Mouse (Mus musculus) spleen, adult 2 months (tissue): ENCODE measurements around the gene Tbc1d1. TPM values are rescaled to one million over a fixed set of nuclear protein-coding genes. Genes with fewer than 3 reads are reported as not detected.
"Not testable (repeated sequence)": the region's sequence is repeated elsewhere in the genome, so short reads cannot be mapped to it uniquely, and the experiment has no call there.

Source experiments
- DNase-seq, 2 experiments: peaks; one replicate each; pipeline versions ENCODE4 v3.0.0 to v3.0.0-alpha.2; 2012 to 2021; ENCODE audit warnings: low spot score in 2 of 2, low read depth in 1 of 2
- H3K27ac ChIP-seq: fragments of 200-500 bp; 2 replicates; pipeline ENCODE4 v1.5.1; 2012; ENCODE audit warnings: low read length, inconsistent platforms; ENCODE audit not compliant: insufficient read depth
- H3K27me3 ChIP-seq: fragments of 200-500 bp; 2 replicates; pipeline ENCODE4 v1.6.1; 2012; ENCODE audit warnings: mild to moderate bottlenecking, moderate library complexity, low read length, inconsistent platforms; ENCODE audit not compliant: control insufficient read depth, insufficient read depth
- H3K36me3 ChIP-seq: fragments of 200-500 bp; 2 replicates; pipeline ENCODE4 v1.6.1; 2012; ENCODE audit warnings: mild to moderate bottlenecking, low read length, inconsistent platforms; ENCODE audit not compliant: control insufficient read depth, insufficient read depth
- H3K4me1 ChIP-seq: fragments of 200-500 bp; 2 replicates; pipeline ENCODE4 v1.6.1; 2011; ENCODE audit warnings: inconsistent platforms; ENCODE audit not compliant: control insufficient read depth, insufficient read depth, insufficient read length
- H3K4me3 ChIP-seq: fragments of 200-500 bp; 2 replicates; pipeline ENCODE4 v1.5.1; 2011; ENCODE audit warnings: mild to moderate bottlenecking, inconsistent platforms; ENCODE audit not compliant: insufficient read depth, insufficient read length; ENCODE audit errors: extremely low read depth
- CTCF ChIP-seq: fragments of 200-500 bp; IDR thresholded peaks from 2 replicates; pipeline ENCODE4 v1.5.1; 2011; ENCODE audit warnings: mild to moderate bottlenecking, inconsistent platforms; ENCODE audit not compliant: insufficient read depth, insufficient read length, insufficient replicate concordance; ENCODE audit errors: extremely low read depth
- POLR2A ChIP-seq: fragments of 200-500 bp; IDR thresholded peaks from 2 replicates; pipeline ENCODE4 v1.6.1; 2011; ENCODE audit warnings: low read depth, low read length, inconsistent platforms
- WGBS: fragments of 180-500 bp; shearing (Covaris S2); methylation state at CpG from one replicate; pipeline ENCODE4 v1.1.7; 2018; 5-methylcytosine and 5-hydroxymethylcytosine counted together
- polyA plus RNA-seq: library from polyadenylated mRNA; depleted of rRNA; stranded (reverse); fragments of >200 nt; gene quantifications from 2 replicates; pipeline ENCODE4 v1.2.3, GENCODE M21; 2012

Tbc1d1 gene
- polyA plus RNA-seq, 1 experiment = 16.8 TPM

DNA sequence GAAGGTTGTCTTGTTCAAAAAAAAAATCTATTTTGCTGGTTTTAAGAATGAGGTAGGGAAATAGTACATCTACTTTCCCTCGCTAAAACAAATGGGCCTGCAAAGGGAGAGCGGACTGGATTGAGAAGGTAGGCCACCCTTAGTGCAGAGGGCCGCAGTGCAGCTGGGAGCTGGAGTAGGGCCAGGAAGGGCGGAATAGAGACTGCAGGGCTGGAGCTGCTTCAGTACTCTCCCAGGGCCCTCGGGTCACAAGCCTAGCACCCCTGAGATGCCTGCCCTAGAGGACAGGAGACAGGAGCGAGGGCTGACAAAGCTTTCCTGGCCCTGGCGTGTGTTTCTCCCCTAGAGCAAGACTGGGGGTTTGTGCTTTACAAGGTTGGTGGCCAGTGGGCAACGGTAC lies 192.7 kb downstream of the Tbc1d1 start:
- H3K4me3 ChIP-seq = no peak overlapping the region
- H3K4me1 ChIP-seq = peaks cover 10% of the 10 kb centered on the region; the same call in 1 of the 2 replicates
- WGBS = 93% methylated on average over 8 of the region's 8 CpGs
- DNase-seq = no peak
- no peak overlapping the region for H3K27ac ChIP-seq
- H3K36me3 ChIP-seq = peaks cover 24% of the 10 kb centered on the region
- H3K27me3 ChIP-seq = no peaks in the 10 kb centered on the region
- TF ChIP-seq CTCF (no peak), POLR2A (no peak)

DNA sequence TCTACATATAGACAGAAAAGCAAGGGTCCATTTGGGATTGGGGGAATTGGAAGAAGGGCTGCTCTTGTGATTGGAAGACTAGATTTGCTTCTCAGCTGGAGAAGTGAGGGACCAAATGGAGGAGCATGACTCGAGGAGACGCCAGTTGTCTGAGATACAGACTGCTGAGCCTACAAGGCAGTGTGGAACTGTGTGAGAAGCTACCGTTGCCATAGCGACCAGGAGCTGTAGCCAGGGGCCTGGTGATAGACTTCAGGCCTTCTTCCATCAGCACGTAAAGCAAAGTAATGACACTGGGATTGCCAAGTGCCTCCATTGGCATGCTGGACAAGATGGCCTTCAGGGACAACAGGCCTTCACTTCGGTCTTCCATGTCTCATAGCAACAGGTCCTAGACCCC lies 195.9 kb downstream of the Tbc1d1 start:
- Histone ChIP-seq H3K27me3 (no peaks in the 10 kb centered on the region), H3K4me3 (no peak overlapping the region), H3K36me3 (peaks cover 19% of the 10 kb centered on the region), H3K4me1 (no peaks in the 10 kb centered on the region), H3K27ac (no peak overlapping the region)
- DNase-seq = no peak
- TF ChIP-seq POLR2A = no peak
- no peak for TF ChIP-seq CTCF
- WGBS = 93% methylated on average over 6 of the region's 6 CpGs

DNA sequence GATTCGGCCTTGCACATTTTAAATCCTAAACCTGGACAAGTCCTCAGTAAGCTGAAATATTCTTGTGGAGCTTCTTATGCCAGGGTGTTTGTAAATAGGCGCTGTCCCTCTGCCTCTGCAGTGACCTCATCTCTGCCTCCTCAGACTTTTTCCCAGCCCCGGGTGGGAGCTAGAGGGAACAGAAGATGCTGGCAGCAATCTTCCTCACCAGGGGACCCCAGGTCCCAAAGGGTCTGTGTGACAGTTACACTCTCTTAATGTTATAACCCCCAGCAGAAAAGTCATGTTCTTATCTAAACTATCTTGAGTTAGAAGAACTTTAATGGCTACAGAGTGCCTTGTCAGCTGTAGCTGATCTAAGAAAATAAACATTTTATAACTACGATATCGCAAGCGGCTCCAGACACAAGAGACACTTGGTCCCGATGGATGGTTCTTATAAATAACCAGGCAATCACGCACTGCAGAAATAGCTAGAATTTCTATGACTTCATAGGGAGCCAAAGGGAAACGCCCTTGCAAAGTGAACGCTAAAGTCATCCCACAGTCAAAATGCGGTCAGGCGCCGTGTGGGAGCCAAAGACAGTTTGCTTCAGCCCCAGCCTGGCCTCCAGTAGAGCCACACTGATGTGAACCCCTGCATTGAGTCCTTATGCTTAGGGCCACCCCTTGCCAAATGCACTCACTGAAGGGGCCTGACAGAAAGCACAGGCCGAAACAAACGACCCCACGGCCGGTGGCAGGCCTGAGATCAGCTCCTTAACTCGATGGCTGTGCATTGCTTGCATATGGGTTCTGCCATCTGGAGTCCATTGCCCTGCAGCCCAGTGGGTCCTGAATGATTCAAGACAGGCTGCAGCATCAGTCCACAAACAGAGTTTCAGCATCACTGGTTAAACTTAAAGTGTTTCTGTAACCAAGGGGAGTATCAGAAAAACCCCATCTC lies 202.8 kb downstream of the Tbc1d1 start:
- H3K4me3 ChIP-seq = no peak overlapping the region
- no peak for TF ChIP-seq CTCF
- TF ChIP-seq POLR2A = no peak
- H3K27ac ChIP-seq = no peak overlapping the region
- no peak for DNase-seq
- no peaks in the 10 kb centered on the region for H3K27me3 ChIP-seq
- WGBS = 93% methylated on average over 18 of the region's 18 CpGs
- peaks cover 10% of the 10 kb centered on the region; the same call in 1 of the 2 replicates for H3K4me1 ChIP-seq
- no peaks in the 10 kb centered on the region for H3K36me3 ChIP-seq

DNA sequence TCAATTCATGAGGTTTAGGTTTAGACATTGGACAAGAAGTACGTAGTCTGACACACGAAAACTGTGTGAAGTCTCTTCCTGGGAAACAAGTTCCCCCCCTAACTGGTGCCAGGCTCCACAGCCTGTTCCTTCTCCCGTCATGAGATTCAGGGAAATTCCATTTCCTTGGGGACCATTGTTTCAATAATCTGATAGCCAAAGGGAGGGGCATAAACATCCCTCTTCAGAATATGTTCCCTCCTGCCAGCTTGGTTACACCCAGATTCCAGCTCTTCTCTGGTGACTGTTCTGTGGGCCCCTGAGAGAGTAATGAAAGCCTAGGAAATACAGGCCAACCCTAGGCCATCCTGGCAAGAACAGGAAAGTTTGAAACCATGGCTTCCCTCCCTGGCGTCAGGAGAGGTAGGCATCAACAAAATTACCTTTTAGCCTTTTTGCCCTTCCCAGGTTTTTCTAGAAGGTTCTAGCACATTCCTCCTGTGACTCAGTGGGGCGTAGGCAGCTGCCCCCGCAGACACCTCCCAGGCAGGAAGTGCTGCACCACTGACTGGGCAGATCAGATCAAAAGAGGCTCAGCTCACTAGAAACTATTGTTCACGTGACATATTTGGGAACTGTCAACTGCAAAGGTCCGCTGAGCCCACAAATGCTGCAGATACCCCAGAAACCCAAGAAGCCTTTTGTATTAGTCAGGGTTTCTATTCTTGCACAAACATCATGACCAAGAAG lies 204.2 kb downstream of the Tbc1d1 start:
- Histone ChIP-seq H3K4me3 (no peak overlapping the region), H3K36me3 (no peaks in the 10 kb centered on the region), H3K27me3 (no peaks in the 10 kb centered on the region), H3K27ac (peak overlapping the region; percentile 51; the same call in 1 of the 2 replicates), H3K4me1 (peaks cover 19% of the 10 kb centered on the region; the same call in 1 of the 2 replicates)
- peak; percentile 63 to 69 for DNase-seq
- WGBS = 43% methylated on average over 8 of the region's 8 CpGs
- TF ChIP-seq CTCF (no peak), POLR2A (no peak)

DNA sequence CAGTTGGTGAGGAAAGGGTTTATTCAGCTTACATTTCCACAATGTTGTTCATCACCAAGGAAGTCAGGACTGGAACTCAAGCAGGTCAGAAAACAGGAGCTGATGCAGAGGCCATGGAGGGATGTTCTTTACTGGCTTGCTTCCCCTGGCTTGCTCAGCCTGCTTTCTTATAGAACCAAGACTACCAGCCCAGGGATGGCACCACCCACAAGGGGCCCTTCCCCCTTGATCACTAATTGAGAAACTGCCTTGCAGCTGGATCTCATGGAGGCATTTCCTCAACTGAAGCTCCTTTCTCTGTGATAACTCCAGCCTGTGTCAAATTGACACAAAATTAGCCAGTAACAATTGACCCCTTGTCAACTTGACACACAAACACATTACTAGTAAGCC lies 204.8 kb downstream of the Tbc1d1 start:
- not testable (repeated sequence) for H3K36me3 ChIP-seq, H3K27ac ChIP-seq, DNase-seq, H3K27me3 ChIP-seq, H3K4me3 ChIP-seq
- peaks cover 19% of the 10 kb centered on the region; the same call in 1 of the 2 replicates for H3K4me1 ChIP-seq

DNA sequence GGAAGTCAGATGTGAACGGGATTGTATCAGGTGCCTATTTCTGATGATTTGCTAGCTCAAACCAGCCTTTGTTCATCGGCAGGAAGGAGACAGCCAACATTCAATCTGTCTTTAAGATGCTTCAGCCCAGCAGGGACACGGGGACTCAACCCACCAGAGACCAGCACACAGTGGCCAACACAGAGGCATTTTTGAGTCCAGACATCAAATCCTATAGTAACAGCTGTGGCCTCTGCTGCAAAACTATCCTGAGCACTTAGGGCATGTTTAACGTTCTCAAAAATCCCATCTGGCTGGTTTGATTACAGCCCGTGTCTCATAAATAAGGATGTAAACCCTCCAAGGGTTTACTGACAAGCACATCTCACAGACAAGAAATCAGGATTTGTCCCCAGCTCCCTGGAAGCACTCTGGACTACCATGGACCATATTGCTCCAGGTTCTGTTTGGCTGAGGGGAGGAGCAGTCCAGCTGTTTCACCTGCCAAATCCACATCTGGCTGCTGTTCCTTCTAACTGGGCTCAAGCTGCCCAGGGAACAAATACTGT lies 207.8 kb downstream of the Tbc1d1 start:
- Histone ChIP-seq H3K36me3 (no peaks in the 10 kb centered on the region), H3K27me3 (no peaks in the 10 kb centered on the region), H3K4me1 (peaks cover 19% of the 10 kb centered on the region; the same call in 1 of the 2 replicates), H3K27ac (no peak overlapping the region), H3K4me3 (no peak overlapping the region)
- 77% methylated on average over 5 of the region's 5 CpGs for WGBS
- no peak for TF ChIP-seq CTCF
- TF ChIP-seq POLR2A = no peak
- no peak for DNase-seq
